Mouse (Mus musculus) embryonic facial prominence, embryonic 15.5 days (tissue): ENCODE data around the gene Camk1g. TPM values are rescaled to one million over a fixed set of nuclear protein-coding genes. Genes with fewer than 3 reads are reported as not detected.

Experiments
- ATAC-seq: fragments of 200-750 bp; cut with Nextera tagmentation; 2 replicates; pipeline ENCODE4 v1.8.0; 2017; ENCODE audit warnings: low read depth, moderate TSS enrichment; ENCODE audit not compliant: insufficient number of reproducible peaks, low FRiP score, low TSS enrichment
- H3K27ac ChIP-seq: fragments of 300-500 bp; sonication (generic); replicated peaks from 2 replicates; pipeline ENCODE4 v1.5.1; 2015; ENCODE audit warnings: mild to moderate bottlenecking, inconsistent platforms
- H3K27me3 ChIP-seq: fragments of 300-500 bp; sonication (generic); 2 replicates; pipeline ENCODE4 v1.6.1; 2015; ENCODE audit warnings: inconsistent platforms
- H3K36me3 ChIP-seq: fragments of 300-500 bp; sonication (generic); 2 replicates; pipeline ENCODE4 v1.6.1; 2015; ENCODE audit warnings: mild to moderate bottlenecking, inconsistent platforms
- H3K4me1 ChIP-seq: fragments of 300-500 bp; sonication (generic); 2 replicates; pipeline ENCODE4 v1.6.1; 2015; ENCODE audit warnings: inconsistent platforms
- H3K4me2 ChIP-seq: fragments of 300-500 bp; sonication (generic); replicated peaks from 2 replicates; pipeline ENCODE4 v1.6.1; 2015; ENCODE audit warnings: mild to moderate bottlenecking, inconsistent platforms
- H3K4me3 ChIP-seq: fragments of 300-500 bp; sonication (generic); replicated peaks from 2 replicates; pipeline ENCODE4 v1.5.1; 2015; ENCODE audit warnings: mild to moderate bottlenecking, inconsistent platforms
- H3K9ac ChIP-seq: fragments of 300-500 bp; sonication (generic); 2 replicates; pipeline ENCODE4 v1.6.1; 2015; ENCODE audit warnings: inconsistent platforms
- H3K9me3 ChIP-seq: fragments of 300-500 bp; sonication (generic); replicated peaks from 2 replicates; pipeline ENCODE4 v1.6.1; 2016; ENCODE audit warnings: inconsistent platforms
- WGBS: fragments of 180-500 bp; shearing (Covaris S2); methylation state at CpG from one replicate; pipeline ENCODE4 v1.1.7; 2015; 5-methylcytosine and 5-hydroxymethylcytosine counted together
- polyA plus RNA-seq: library from polyadenylated mRNA; unstranded; fragments of >200 nt; fragmentation: Nextera tagmentation; extraction: Ambion mirVana; gene quantifications from 2 replicates; pipeline ENCODE4 v1.2.1, GENCODE M21; 2015

The Camk1g gene
- polyA plus RNA-seq, 1 experiment from 2014 or later, result 15.4 TPM

- Histone ChIP-seq H3K27me3 (no peaks in the 10 kb centered on the region), H3K9me3 (no peaks in the 10 kb centered on the region), H3K4me3 (no peak overlapping the region), H3K4me1 (peaks cover 21% of the 10 kb centered on the region), H3K4me2 (no peak overlapping the region), H3K9ac (no peak overlapping the region), H3K36me3 (no peaks in the 10 kb centered on the region), H3K27ac (no peak overlapping the region)
- ATAC-seq, result no peak
- WGBS, result 77% methylated on average over 6 of the region's 6 CpGs
Measured at GRCm38 (mm10) chr1:193373906-193374413, 3.9 kb upstream of the Camk1g start.

- H3K4me1 ChIP-seq, result peaks cover 31% of the 10 kb centered on the region
- no peaks in the 10 kb centered on the region for H3K9me3 ChIP-seq
- H3K4me2 ChIP-seq, result peak overlapping the region; percentile 54
- 34% methylated on average over 8 of the region's 8 CpGs for WGBS
- no peaks in the 10 kb centered on the region for H3K27me3 ChIP-seq
- H3K27ac ChIP-seq, result no peak overlapping the region
- H3K4me3 ChIP-seq, result peak overlapping the region; percentile 49
- peak overlapping the region; percentile 34; the same call in 1 of the 2 replicates for H3K9ac ChIP-seq
- H3K36me3 ChIP-seq, result no peaks in the 10 kb centered on the region
- no peak for ATAC-seq
Measured at GRCm38 (mm10) chr1:193369091-193369490, 1.0 kb downstream of the Camk1g start.

DNA sequence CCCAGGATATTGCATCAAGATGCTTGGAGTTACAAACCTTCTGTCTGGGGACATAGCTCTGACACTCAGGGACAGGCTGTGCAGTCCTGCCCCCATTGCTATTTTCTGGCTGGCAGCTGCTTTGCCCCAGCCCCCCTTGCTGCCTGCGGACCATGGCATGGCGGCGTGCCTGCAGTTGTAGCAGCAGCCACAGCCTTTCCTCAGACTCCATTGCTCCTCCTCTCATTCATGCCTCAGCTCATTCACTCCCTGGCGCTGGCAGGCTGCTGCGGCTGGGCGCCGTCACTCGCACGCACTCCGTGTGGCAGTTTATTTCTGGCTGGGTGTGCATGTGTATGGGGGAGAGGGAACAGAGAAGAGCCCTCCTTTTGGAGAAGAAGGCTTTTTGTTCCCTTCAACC is 2.0 kb downstream of the Camk1g start:
- H3K9me3 ChIP-seq, result no peaks in the 10 kb centered on the region
- H3K27ac ChIP-seq, result no peak overlapping the region
- H3K9ac ChIP-seq, result no peak overlapping the region
- no peaks in the 10 kb centered on the region for H3K27me3 ChIP-seq
- H3K4me2 ChIP-seq, result peak overlapping the region; percentile 10; the same call in 1 of the 2 replicates
- peaks cover 31% of the 10 kb centered on the region for H3K4me1 ChIP-seq
- peak; percentile 21; the same call in 1 of the 2 replicates for ATAC-seq
- no peaks in the 10 kb centered on the region for H3K36me3 ChIP-seq
- no peak overlapping the region; the same call in 1 of the 2 replicates for H3K4me3 ChIP-seq
- 29% methylated on average over 10 of the region's 10 CpGs for WGBS

DNA sequence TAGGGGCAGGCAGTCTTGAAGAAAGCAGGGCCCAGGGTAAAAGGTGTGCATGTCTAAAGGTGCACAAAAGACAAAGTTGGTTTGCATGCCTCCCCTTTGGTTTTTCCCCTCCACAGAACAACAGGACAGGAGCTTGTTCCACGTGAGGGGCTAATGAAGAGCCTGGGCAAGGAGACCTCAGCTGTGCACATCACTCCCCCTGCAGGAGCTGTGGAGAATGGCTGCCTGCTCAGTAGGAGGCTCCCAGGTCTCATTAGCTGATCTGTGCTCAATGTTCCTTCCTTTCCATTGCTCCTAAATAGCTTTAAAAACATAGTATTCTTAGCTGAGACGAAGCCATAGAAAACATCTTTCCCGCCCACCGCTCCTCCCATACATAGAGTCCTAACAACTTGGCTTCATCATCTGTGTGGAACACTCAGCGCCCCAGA is 6.3 kb downstream of the Camk1g start:
- no peak overlapping the region for H3K9ac ChIP-seq
- no peak overlapping the region for H3K4me2 ChIP-seq
- no peak overlapping the region for H3K4me3 ChIP-seq
- ATAC-seq, result no peak
- peaks cover 13% of the 10 kb centered on the region for H3K4me1 ChIP-seq
- H3K36me3 ChIP-seq, result 0 out of 2 replicates have a peak, but pooled peaks cover 3% of the 10 kb centered on the region
- H3K9me3 ChIP-seq, result no peaks in the 10 kb centered on the region
- H3K27ac ChIP-seq, result no peak overlapping the region
- WGBS, result 63% methylated on average over 5 of the region's 5 CpGs
- H3K27me3 ChIP-seq, result no peaks in the 10 kb centered on the region

DNA sequence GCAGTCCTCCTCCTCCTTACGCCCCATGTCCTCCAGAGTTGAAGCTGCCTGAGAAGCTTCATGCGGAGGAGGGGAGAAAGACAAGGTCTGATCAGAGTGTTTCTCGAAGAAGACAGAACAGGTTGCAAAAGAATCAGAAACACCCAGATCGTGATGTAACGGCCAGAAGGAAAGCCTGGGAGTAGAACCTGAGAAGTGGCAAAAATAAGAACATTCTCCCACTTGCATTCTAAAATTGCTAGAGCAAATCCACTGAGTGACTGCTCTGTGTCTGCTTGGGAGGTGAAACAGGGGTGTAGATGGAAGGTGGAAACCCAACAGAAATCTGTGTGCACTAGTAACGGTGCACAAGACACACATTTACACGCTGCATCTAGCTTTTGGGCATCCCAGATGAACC is 8.0 kb downstream of the Camk1g start:
- Histone ChIP-seq H3K9me3 (no peaks in the 10 kb centered on the region), H3K4me2 (no peak overlapping the region), H3K36me3 (0 out of 2 replicates have a peak, but pooled peaks cover 4% of the 10 kb centered on the region), H3K9ac (no peak overlapping the region), H3K4me3 (no peak overlapping the region), H3K27me3 (no peaks in the 10 kb centered on the region), H3K4me1 (no peaks in the 10 kb centered on the region), H3K27ac (no peak overlapping the region)
- 78% methylated on average over 7 of the region's 7 CpGs for WGBS
- ATAC-seq, result no peak

- H3K4me2 ChIP-seq, result no peak overlapping the region
- H3K4me1 ChIP-seq, result no peaks in the 10 kb centered on the region
- H3K36me3 ChIP-seq, result peaks cover 7% of the 10 kb centered on the region; the same call in 1 of the 2 replicates
- no peak overlapping the region for H3K9ac ChIP-seq
- no peak for ATAC-seq
- WGBS, result 58% methylated on average over 6 of the region's 6 CpGs
- no peaks in the 10 kb centered on the region for H3K27me3 ChIP-seq
- H3K27ac ChIP-seq, result no peak overlapping the region
- H3K9me3 ChIP-seq, result no peaks in the 10 kb centered on the region
- H3K4me3 ChIP-seq, result no peak overlapping the region
Measured at GRCm38 (mm10) chr1:193361181-193361580, 8.9 kb downstream of the Camk1g start.

- no peaks in the 10 kb centered on the region for H3K4me1 ChIP-seq
- H3K36me3 ChIP-seq, result peaks cover 14% of the 10 kb centered on the region; the same call in 1 of the 2 replicates
- 78% methylated on average over 3 of the region's 3 CpGs for WGBS
- H3K27ac ChIP-seq, result no peak overlapping the region
- H3K4me3 ChIP-seq, result no peak overlapping the region
- no peak overlapping the region for H3K9ac ChIP-seq
- H3K27me3 ChIP-seq, result no peaks in the 10 kb centered on the region
- no peaks in the 10 kb centered on the region for H3K9me3 ChIP-seq
- no peak for ATAC-seq
- H3K4me2 ChIP-seq, result no peak overlapping the region
Measured at GRCm38 (mm10) chr1:193359199-193359598, 10.9 kb downstream of the Camk1g start.

- WGBS, result 75% methylated on average over 3 of the region's 3 CpGs
- peaks cover 20% of the 10 kb centered on the region for H3K36me3 ChIP-seq
- no peak for ATAC-seq
- H3K27me3 ChIP-seq, result no peaks in the 10 kb centered on the region
- H3K4me1 ChIP-seq, result no peaks in the 10 kb centered on the region
- no peaks in the 10 kb centered on the region for H3K9me3 ChIP-seq
- H3K27ac ChIP-seq, result no peak overlapping the region
- no peak overlapping the region for H3K9ac ChIP-seq
- no peak overlapping the region for H3K4me3 ChIP-seq
- no peak overlapping the region for H3K4me2 ChIP-seq
Measured at GRCm38 (mm10) chr1:193351583-193351982, 18.5 kb downstream of the Camk1g start.

DNA sequence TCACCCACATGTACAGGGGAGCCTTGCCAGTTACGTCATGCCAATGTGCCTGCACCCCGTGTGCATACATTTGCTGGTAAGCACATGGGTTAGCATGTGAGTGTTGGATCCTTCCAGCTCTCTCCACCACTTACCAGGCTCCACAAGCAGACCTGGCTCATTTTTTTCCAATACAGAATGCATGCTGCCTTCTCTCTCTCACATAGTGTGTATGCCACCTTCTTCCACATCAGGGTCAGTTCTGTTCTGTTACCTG is 19.6 kb downstream of the Camk1g start:
- ATAC-seq, result no peak
- no peak overlapping the region for H3K9ac ChIP-seq
- no peaks in the 10 kb centered on the region for H3K9me3 ChIP-seq
- no peak overlapping the region for H3K27ac ChIP-seq
- H3K4me2 ChIP-seq, result no peak overlapping the region
- WGBS, result 83% methylated on average over 2 of the region's 2 CpGs
- no peaks in the 10 kb centered on the region for H3K4me1 ChIP-seq
- H3K36me3 ChIP-seq, result peaks cover 20% of the 10 kb centered on the region
- no peaks in the 10 kb centered on the region for H3K27me3 ChIP-seq
- no peak overlapping the region for H3K4me3 ChIP-seq

DNA sequence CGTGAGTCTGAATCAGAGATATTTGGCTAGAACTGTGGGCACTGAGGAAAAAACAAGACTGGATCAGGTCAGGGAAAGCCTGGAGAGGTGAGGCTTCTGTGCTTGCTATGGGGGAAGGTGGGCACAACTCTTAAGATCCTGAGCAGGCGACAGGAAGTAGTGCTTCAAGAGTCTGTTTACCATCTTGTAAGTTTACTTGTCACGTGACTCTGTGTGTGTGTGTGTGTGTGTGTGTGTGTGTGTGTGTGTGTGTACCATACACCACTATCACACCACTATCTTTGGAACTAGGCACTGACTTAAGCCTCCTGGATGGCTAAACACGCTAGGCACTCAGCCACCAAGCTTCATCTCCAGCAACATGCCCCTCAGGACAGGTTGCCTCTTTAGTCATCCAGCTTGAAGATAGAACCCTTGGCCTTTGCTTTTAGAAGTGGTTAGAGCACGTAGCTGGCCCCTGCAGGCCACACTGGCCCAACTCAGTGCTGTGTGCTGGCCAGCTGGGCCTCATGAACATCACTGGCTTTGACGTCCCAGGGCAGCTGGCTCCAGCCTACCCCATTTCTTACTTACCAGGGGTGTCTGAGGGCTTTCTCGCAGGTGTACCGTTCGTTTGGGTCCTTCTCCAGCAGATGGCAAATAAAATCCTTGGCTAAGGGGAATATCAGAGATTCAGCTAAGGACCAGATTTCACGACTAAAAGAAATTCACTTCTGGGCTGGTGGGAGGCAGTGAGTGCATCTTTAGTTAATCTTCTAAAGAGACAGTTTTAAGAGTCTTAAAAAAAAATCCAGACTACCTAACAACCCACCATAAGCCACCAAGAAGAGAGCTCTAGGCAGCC is 20.2 kb downstream of the Camk1g start:
- Histone ChIP-seq H3K4me3 (no peak overlapping the region), H3K4me1 (no peaks in the 10 kb centered on the region), H3K9me3 (no peaks in the 10 kb centered on the region), H3K36me3 (peaks cover 17% of the 10 kb centered on the region), H3K4me2 (no peak overlapping the region), H3K27ac (no peak overlapping the region), H3K27me3 (no peaks in the 10 kb centered on the region), H3K9ac (no peak overlapping the region)
- WGBS, result 80% methylated on average over 10 of the region's 10 CpGs
- no peak for ATAC-seq

- 75% methylated on average over 9 of the region's 9 CpGs for WGBS
- Histone ChIP-seq H3K36me3 (peaks cover 17% of the 10 kb centered on the region), H3K4me3 (no peak overlapping the region), H3K4me2 (no peak overlapping the region), H3K27me3 (no peaks in the 10 kb centered on the region), H3K4me1 (no peaks in the 10 kb centered on the region), H3K9ac (no peak overlapping the region), H3K27ac (no peak overlapping the region), H3K9me3 (no peaks in the 10 kb centered on the region)
- no peak for ATAC-seq
Measured at GRCm38 (mm10) chr1:193348261-193348962, 21.7 kb downstream of the Camk1g start.
